Mouse (Mus musculus) heart, embryonic 10.5 days (tissue): ENCODE data around the gene Thpo. TPM values are rescaled to one million over a fixed set of nuclear protein-coding genes. Genes with fewer than 3 reads are reported as not detected.

Experiments
- DNase-seq: peaks from one replicate; pipeline ENCODE4 v3.0.0-alpha.2; 2017; ENCODE audit warnings: low spot score
- H3K27ac ChIP-seq: fragments of 300-500 bp; sonication (generic); 2 replicates; pipeline ENCODE4 v1.5.1; 2016; ENCODE audit warnings: mild to moderate bottlenecking
- H3K27me3 ChIP-seq: fragments of 300-500 bp; sonication (generic); 2 replicates; pipeline ENCODE4 v1.6.1; 2016; ENCODE audit warnings: mild to moderate bottlenecking; ENCODE audit not compliant: poor library complexity, insufficient read depth, severe bottlenecking
- H3K36me3 ChIP-seq: fragments of 300-500 bp; sonication (generic); 2 replicates; pipeline ENCODE4 v1.6.1; 2016; ENCODE audit warnings: mild to moderate bottlenecking, moderate library complexity
- H3K4me1 ChIP-seq: fragments of 300-500 bp; sonication (generic); 2 replicates; pipeline ENCODE4 v1.6.1; 2016; ENCODE audit warnings: mild to moderate bottlenecking
- H3K4me3 ChIP-seq: fragments of 300-500 bp; sonication (generic); 2 replicates; pipeline ENCODE4 v1.5.1; 2016; ENCODE audit warnings: mild to moderate bottlenecking, moderate library complexity
- H3K9me3 ChIP-seq: fragments of 300-500 bp; sonication (generic); 2 replicates; pipeline ENCODE4 v1.6.1; 2016; ENCODE audit warnings: mild to moderate bottlenecking, moderate library complexity
- WGBS: fragments of 180-500 bp; shearing (Covaris S2); methylation state at CpG from one replicate; pipeline ENCODE4 v1.1.7; 2016; 5-methylcytosine and 5-hydroxymethylcytosine counted together
- polyA plus RNA-seq: library from polyadenylated mRNA; unstranded; fragments of >200 nt; fragmentation: Nextera tagmentation; extraction: Ambion mirVana; gene quantifications from 2 replicates; pipeline ENCODE4 v1.2.1, GENCODE M21; 2016

The Thpo gene
- polyA plus RNA-seq, 1 experiment from 2014 or later: 1.1 TPM

DNA sequence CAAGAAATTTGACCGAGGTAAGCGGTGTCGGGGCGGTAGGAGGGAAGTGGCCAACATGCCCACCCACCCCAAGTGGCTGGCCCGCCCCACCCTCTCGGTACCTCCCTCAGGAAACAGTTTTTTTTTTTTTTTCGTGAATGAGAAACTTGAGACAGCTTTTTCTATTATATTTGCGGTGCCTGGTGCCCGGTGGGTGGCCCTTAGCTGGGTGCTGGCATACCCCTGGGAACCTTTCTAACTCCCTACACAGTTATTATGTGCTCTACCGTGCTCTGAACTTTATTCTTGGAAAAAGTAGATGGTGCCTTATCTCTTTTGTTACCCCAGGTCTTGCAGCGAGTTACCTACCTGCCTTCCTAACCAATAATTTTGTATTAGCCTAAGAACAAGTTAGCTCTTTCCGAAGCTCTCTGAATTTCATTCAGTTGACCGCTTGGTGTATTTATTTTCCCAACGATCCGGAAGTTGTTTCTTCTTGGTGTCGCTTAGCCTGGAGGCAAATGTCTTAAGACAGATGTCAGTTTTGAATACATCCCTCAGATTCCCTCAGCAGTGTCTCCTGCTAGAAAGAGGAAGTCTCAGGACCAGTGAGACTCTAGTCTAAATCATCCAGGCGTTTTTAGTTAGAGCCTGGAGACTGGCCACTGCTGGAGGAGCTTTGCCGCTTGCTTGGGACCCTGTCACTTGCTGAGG lies 16.2 kb downstream of the Thpo start:
- Histone ChIP-seq H3K4me3 (peak overlapping the region; percentile 66), H3K4me1 (peaks cover 46% of the 10 kb centered on the region), H3K9me3 (no peaks in the 10 kb centered on the region), H3K36me3 (peaks cover 27% of the 10 kb centered on the region), H3K27ac (peak overlapping the region; percentile 91), H3K27me3 (peaks cover 5% of the 10 kb centered on the region; the same call in 1 of the 2 replicates)
- no peak for DNase-seq
- WGBS: 3% methylated on average over 18 of the region's 18 CpGs

DNA sequence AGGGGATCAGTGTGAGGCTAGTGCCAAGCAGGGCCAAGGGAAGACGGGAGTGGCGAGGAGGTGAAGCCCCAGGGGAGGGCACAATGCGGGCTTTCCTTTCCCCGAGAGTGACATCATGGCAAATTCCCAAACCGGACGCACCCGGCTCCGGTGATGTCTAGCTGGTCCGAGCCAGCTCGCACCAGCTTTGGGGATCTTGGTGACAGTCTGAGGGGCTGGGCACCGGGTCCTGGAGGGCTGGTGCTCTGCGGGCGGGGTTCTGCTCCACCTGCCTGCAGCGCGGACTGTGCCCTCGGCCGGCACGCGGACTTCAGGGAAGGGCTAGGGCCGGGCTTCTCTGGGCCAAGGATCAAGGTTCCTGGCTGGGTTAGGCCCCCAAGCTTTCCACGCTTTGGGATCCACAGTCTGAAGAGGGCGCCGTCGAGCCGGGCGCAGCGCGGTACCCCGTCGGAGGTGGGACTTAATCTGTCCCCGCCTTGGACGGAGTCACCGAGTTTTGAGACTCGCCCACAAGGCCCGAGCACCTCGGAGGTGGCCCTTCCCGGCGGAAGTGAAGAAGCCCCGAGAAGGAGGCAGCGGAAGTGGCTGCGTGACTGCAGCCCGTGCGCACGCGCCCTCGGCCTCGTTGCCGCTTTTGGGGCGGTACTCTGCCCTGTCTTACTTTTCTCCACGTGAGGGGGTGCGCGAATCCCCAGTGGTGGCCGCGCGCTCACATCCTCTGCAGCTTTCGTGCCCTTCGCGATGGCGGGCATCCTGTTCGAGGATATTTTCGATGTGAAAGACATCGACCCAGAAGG lies 16.9 kb downstream of the Thpo start, which contains the start of the genes Polr2h and Clcn2:
Gene Polr2h (plus strand): TSS at position 485 of the 797 bp plus-strand sequence.
Gene Clcn2 (minus strand): TSS at position 566 of the 797 bp plus-strand sequence.
- Histone ChIP-seq H3K9me3 (no peaks in the 10 kb centered on the region), H3K27me3 (peaks cover 5% of the 10 kb centered on the region; the same call in 1 of the 2 replicates), H3K4me3 (peak within 1 kb of the TSS; percentile 66), H3K36me3 (peaks cover 26% of the 10 kb centered on the region), H3K4me1 (peaks cover 49% of the 10 kb centered on the region), H3K27ac (peak within 1 kb of the TSS; percentile 91)
- under 1% methylated on average over 62 of the region's 62 CpGs for WGBS
- peak; percentile 99 for DNase-seq

DNA sequence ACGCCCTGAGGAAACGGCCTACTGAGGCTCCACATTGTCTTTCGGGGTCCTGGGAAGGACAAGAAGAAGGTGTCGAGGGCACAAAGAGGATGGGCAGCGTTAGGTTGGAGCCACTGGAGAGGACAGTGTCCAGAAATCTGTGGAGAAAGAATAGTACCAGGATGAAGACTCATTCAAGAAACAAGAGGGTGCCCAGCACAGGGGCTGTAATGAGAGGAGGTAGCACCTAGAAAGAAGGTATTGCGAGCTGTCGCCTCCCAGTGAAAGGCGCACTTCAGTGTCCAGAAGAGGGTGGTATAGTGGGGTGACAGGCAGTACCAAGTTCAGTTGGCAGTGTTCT lies 17.5 kb downstream of the Thpo start:
- Histone ChIP-seq H3K9me3 (no peaks in the 10 kb centered on the region), H3K4me1 (peaks cover 49% of the 10 kb centered on the region), H3K4me3 (peak overlapping the region; percentile 66), H3K27me3 (peaks cover 5% of the 10 kb centered on the region; the same call in 1 of the 2 replicates), H3K36me3 (peaks cover 26% of the 10 kb centered on the region), H3K27ac (peak overlapping the region; percentile 91)
- DNase-seq: no peak
- 0% methylated on average over 8 of the region's 8 CpGs for WGBS

DNA sequence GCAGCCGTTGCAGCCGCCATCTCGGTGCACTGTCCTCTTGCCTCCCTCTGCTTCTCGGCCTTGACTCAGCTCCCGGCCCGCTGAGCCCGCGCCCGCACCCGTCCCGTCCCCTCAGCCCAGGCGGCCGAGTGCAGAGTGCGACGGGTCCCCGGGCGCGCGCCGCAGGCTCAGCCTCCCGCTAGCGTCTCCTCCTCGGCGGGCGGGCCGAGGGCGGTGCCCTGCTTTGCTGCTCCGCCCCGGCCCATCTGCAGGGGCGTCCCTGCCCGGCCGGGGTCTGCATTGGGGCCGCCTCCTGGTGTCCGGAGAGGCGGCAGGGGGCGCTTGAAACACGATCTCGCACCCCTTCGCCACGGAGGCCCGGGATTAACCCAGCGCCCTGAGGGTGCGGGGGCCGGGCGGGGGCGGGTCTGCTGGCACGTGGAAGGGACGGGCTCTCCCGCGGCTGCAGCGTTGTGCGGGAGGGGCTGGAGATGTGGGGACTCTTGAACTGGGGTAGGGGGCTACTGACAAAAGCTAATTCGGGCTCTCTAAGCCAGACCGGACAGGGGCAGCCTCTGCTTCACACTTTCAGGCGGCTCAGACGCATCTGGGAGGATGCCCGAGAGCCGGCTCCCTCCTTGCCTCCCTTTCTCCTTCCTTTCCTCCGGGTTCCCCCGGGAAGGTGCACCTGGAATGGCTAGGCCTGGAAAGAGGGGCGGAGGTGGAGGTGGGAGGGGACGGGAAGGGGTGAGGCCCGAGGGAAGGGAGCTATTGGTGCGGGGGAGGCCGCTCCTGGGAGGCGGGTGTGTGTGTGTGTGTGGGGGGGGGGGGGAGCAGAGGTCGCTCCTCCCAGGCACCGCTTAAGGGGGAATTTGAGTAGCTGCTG lies 18.1 kb downstream of the Thpo start:
- peak overlapping the region; percentile 66 for H3K4me3 ChIP-seq
- H3K27ac ChIP-seq: peak overlapping the region; percentile 91
- peak; percentile 93 for DNase-seq
- no peaks in the 10 kb centered on the region for H3K9me3 ChIP-seq
- H3K4me1 ChIP-seq: peaks cover 49% of the 10 kb centered on the region
- under 1% methylated on average over 65 of the region's 68 CpGs for WGBS
- H3K27me3 ChIP-seq: peaks cover 5% of the 10 kb centered on the region; the same call in 1 of the 2 replicates
- H3K36me3 ChIP-seq: peaks cover 26% of the 10 kb centered on the region

DNA sequence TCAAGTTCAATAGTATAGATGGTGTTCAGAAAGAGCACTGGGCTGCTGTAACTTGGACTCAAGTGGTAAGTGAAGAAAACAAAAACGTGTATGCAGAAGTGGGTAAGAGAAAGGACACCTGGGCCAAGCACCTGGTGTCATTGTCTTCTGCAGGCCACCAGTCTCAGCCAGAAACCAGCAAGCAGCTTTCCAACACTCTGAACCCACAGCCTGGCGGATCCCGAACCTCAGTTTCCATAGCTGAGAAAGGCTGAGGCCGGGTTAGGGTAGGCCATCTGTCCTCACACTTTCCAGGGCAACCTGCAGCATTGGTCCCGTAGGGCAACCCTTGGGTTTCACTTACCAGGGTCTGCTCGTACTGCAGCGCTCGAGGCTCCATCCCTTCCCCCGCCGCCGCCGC lies 18.7 kb downstream of the Thpo start:
- no peaks in the 10 kb centered on the region for H3K9me3 ChIP-seq
- H3K27ac ChIP-seq: peak overlapping the region; percentile 91
- H3K4me3 ChIP-seq: peak overlapping the region; percentile 66
- peaks cover 26% of the 10 kb centered on the region for H3K36me3 ChIP-seq
- peaks cover 5% of the 10 kb centered on the region; the same call in 1 of the 2 replicates for H3K27me3 ChIP-seq
- 3% methylated on average over 12 of the region's 12 CpGs for WGBS
- DNase-seq: no peak
- H3K4me1 ChIP-seq: peaks cover 49% of the 10 kb centered on the region

DNA sequence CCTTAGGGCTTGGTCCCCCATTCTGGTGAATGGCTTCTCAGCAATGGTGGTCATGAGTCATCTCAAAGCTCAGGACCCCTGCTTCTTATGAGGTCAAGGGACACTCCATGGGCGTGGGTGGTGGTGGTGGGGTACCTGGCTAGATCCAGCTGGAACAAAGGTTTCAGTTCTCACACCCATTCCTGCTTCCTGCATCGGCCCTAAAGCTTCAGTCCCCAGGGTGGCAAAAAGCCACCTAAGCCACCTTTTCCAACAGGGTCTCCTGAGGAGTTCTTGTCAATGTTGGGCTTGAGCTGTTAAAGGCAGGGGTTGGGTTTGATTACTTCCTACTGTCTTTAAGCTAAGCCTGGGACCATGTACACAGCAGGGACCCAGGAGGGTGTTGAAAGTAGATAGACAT lies 19.1 kb downstream of the Thpo start:
- no peak for DNase-seq
- H3K4me1 ChIP-seq: peaks cover 49% of the 10 kb centered on the region
- H3K27me3 ChIP-seq: peaks cover 5% of the 10 kb centered on the region; the same call in 1 of the 2 replicates
- WGBS: 58% methylated on average over 2 of the region's 2 CpGs
- H3K4me3 ChIP-seq: peak overlapping the region; percentile 66
- H3K36me3 ChIP-seq: peaks cover 26% of the 10 kb centered on the region
- no peaks in the 10 kb centered on the region for H3K9me3 ChIP-seq
- H3K27ac ChIP-seq: peak overlapping the region; percentile 38; the same call in 1 of the 2 replicates

DNA sequence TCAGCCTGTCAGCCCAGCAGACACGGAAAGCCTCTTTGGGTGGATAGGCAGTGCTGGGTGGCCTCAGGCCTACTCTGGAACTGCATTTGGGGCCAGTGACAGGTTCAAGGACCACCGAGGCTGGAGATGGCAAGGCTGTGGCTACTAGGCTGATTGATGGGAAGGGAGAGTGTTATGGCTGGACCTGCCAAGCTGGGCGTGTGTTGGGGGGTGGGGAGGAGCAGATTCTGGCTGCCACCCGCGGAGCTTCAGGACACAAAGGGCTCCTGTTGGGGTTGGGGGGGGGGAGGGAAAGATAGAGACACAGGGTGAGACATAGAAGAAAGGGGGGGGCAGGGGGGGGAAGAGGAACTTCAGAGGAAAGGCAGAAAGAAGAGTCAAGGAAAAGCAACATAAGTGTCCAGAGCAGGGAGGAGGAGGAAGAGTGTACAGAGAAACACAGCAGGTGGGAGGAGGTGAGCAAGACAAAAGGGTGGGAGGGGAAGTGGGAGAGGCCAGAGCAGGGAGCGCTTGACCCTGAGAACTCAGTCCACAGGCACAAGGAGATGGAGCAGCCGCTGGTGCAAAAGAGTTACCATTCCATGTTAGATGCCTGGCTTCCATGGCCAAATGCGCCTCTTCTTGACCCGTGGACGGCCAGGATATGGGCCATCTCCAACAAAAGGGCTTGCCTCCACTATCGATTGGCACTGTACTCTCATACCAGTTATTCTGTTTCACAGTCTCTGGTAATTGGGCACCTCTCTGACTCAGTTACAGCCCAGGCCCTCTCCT lies 19.8 kb downstream of the Thpo start:
- H3K9me3 ChIP-seq: no peaks in the 10 kb centered on the region
- no peak for DNase-seq
- H3K4me3 ChIP-seq: peak overlapping the region; percentile 66
- peaks cover 49% of the 10 kb centered on the region for H3K4me1 ChIP-seq
- WGBS: 42% methylated on average over 11 of the region's 11 CpGs
- peaks cover 26% of the 10 kb centered on the region for H3K36me3 ChIP-seq
- peaks cover 5% of the 10 kb centered on the region; the same call in 1 of the 2 replicates for H3K27me3 ChIP-seq
- peak overlapping the region; percentile 7 for H3K27ac ChIP-seq

DNA sequence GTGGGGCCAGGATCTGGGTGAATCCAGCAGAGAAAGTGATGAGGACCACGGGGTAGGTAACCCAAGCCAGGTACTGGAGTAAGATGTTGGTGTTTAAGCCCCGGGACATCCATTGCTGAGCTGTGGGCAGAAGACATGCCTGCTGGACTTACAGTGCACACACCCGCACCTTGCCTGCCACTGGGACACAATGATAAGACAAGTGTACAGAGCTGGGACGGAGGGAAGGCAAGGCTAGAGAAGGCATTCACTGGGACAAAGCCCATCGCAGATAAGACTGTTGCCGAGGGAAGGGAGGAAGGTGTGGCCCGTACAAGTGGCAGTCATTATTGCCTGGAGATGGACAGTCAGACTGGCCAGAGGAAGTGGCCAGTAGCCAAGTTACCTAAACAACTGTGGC lies 21.4 kb downstream of the Thpo start:
- Histone ChIP-seq H3K4me3 (no peak overlapping the region; the same call in 1 of the 2 replicates), H3K9me3 (no peaks in the 10 kb centered on the region), H3K4me1 (peaks cover 44% of the 10 kb centered on the region), H3K27ac (no peak overlapping the region), H3K27me3 (peaks cover 5% of the 10 kb centered on the region; the same call in 1 of the 2 replicates), H3K36me3 (peaks cover 35% of the 10 kb centered on the region)
- DNase-seq: no peak
- 61% methylated on average over 7 of the region's 7 CpGs for WGBS

DNA sequence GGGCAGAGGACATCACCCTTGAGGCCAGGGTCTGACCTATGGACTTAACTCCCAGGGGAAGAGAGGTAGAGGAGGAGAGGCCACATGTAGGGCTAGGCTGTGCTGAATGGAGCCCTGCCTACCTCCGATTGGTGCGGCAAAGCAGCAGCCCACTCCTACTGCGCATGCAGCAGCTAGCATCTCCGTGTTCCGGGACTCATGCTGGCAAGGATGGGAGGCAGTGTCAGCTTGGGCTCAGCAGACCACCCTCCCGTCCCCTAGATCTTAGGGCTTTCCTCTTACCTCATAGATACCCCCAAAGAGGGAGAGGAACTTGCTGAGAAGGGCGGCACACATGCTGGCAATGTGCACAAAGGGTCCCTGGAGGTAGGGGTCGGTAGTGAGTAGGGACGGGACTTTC lies 22.1 kb downstream of the Thpo start:
- H3K36me3 ChIP-seq: peaks cover 35% of the 10 kb centered on the region
- 76% methylated on average over 9 of the region's 9 CpGs for WGBS
- peaks cover 48% of the 10 kb centered on the region for H3K4me1 ChIP-seq
- no peak overlapping the region for H3K4me3 ChIP-seq
- H3K27ac ChIP-seq: no peak overlapping the region
- peaks cover 5% of the 10 kb centered on the region; the same call in 1 of the 2 replicates for H3K27me3 ChIP-seq
- no peak for DNase-seq
- H3K9me3 ChIP-seq: no peaks in the 10 kb centered on the region

DNA sequence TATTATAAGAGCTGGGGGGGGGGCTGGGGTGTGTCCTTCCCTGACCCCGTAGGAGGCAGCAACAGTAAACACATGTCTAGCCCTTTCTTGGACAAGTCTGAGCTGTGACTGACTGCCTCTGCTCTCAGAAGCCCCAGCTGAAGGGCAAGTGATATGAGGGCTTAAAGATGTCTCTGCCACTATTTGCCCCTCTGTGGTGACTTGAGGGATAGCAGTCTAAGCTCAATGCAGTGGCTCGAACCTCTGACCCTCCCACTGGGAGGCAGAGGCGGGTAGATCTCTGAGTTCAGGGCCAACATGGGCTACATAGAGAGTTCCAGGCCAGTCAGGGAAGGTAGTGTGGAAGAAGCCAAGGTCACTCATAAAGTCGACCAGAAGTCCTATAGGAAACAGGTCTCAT lies 23.5 kb downstream of the Thpo start:
- Histone ChIP-seq H3K27ac (no peak overlapping the region), H3K4me3 (no peak overlapping the region), H3K36me3 (peaks cover 40% of the 10 kb centered on the region), H3K9me3 (no peaks in the 10 kb centered on the region), H3K27me3 (peaks cover 5% of the 10 kb centered on the region; the same call in 1 of the 2 replicates), H3K4me1 (peaks cover 40% of the 10 kb centered on the region)
- DNase-seq: no peak
- 70% methylated on average over 4 of the region's 4 CpGs for WGBS

DNA sequence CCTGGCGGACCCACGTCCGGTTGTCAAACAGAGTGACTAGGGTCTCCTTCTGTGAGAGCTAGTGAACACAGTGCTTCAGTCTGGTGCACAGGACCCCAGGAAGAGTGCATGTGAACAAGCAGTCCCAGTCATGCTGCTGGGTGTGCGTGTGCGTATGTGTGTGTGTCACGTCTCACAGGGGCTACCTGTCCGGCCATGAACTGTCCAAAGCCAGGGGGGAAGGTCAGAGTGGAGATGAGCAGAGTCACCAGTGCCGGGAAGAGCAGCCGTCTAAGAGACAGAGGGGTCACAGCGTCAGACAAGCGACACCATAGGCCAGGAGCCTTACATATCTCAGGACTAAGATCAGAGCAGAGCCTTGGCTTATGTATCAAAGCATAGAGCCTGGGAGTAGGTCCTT lies 23.9 kb downstream of the Thpo start:
- 91% methylated on average over 11 of the region's 11 CpGs for WGBS
- Histone ChIP-seq H3K36me3 (peaks cover 43% of the 10 kb centered on the region), H3K27me3 (peaks cover 5% of the 10 kb centered on the region; the same call in 1 of the 2 replicates)

More for the DNA sequence above, 23.9 kb downstream of the Thpo start:
- DNase-seq: no peak
- H3K4me1 ChIP-seq: peaks cover 36% of the 10 kb centered on the region
- no peak overlapping the region for H3K4me3 ChIP-seq
- H3K27ac ChIP-seq: no peak overlapping the region
- H3K9me3 ChIP-seq: no peaks in the 10 kb centered on the region
